Mouse (Mus musculus): ENCODE measurements at regions not wholly inside any gene's neighbourhood (a gene's known extent, or its start where the extent isn't known, plus 50 kb on each side); places are given as distances from the start of the nearest gene placed in this dataset.

GRCm38 (mm10) chr11:21478191-21478590 lies 93.8 kb upstream of the Wdpcp start:
- DNase-seq: no peak

DNA sequence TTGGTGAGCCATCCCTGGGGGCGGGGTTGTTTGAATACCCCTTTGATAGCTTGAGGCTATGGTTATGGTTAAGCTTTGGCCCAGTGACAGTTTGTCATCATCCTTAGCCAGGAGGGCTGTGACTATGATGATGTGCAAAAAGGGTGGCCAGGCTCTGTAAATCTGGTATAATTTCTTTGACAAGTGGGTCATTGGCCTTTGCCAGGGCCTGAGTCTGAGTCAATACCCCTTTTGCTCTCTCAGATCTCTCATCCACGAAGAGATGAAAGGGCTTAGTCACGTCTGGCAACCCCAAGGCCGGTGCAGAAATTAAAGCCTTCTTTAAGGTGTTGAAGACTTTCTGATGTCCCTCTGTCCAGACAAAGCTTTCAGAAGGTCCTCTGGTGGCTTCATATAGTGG lies 99.7 kb upstream of the Ugp2 start:
- no peak for DNase-seq

- DNase-seq: peak; percentile 40
Measured at GRCm38 (mm10) chr11:21468465-21468864, 97.5 kb upstream of the Ugp2 start.

GRCm38 (mm10) chr11:21460011-21460410 lies 89.0 kb upstream of the Ugp2 start:
- DNase-seq: no peak

DNA sequence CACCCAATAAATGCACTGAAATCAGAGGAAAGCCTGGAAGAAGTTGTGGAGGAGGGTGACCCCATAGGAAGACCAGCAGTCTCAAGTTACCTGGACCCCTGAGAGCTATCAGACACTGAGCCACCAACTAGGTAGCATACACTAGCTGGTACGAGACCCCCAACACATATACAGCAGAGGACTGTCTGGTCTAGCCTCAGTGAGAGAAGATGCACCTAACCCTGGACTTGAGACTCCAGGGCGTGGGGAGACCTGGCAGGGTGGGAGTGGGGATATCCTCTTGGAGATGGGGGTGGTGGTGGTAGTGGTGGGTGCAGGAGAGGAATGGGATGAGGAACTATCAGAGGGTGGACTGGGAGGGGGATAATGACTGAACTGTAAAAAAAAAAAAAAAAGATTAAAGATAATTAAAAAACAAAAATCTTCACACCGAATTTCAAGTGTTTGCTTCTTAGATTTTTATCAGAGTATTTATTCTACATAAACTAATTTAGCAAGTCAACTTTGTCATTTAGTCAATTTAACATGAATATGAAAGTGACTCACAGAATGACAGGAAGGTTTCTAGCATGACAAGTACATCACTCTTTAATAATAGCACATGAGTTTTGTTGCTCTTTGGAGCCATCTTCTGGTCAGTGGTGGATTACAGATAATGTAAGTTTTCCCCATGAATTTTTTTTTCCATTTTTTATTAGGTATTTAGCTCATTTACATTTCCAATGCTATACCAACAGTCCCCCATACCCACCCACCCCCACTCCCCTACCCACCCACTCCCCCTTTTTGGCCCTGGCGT lies 82.5 kb upstream of the Ugp2 start:
- peak; percentile 51 for DNase-seq

GRCm38 (mm10) chr11:21433726-21434125 lies 62.7 kb upstream of the Ugp2 start:
- peak; percentile 10 for DNase-seq

DNA sequence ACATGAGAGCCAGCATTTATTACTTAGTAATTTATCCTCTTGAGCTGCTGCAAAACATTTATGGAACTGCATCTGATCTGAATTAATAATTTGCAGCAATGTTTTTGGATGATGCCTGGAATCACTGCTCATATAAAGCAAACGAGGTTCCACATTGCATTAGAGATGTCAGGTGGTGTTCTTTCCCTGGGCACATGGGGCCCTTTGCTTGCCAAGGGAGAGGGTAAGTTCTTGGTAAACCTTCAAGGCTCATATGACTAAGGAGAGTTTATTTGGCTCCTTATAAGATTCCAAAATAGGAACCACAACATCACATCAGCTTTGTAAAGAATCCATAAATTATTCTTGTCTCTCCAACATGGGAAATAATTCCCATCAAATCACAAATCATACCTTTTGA lies 59.0 kb upstream of the Ugp2 start:
- no peak for DNase-seq

DNA sequence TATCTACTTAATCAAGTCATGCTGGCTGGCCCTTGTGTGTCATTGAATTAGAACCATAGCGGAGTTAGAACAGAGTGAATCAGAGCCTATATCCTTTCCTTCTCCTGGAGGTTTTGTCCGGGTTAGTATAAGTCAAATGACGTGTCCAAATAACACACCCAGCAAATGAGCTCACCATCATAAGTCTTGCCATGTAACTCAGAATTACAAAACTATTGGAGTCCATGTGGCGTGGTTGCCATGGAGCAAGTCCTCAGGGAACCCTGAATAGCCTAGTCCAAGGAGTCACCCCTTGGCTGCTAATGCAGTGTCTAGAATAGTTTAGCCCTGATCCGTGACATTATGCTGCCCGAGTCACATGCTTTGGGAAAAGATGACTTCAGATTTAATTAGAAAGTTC lies 57.7 kb upstream of the Ugp2 start:
- DNase-seq: no peak

GRCm38 (mm10) chr11:21428013-21428317 lies 57.0 kb upstream of the Ugp2 start:
- no peak for DNase-seq

- no peak for DNase-seq
Measured at GRCm38 (mm10) chr11:21427291-21428012, 56.5 kb upstream of the Ugp2 start.

DNA sequence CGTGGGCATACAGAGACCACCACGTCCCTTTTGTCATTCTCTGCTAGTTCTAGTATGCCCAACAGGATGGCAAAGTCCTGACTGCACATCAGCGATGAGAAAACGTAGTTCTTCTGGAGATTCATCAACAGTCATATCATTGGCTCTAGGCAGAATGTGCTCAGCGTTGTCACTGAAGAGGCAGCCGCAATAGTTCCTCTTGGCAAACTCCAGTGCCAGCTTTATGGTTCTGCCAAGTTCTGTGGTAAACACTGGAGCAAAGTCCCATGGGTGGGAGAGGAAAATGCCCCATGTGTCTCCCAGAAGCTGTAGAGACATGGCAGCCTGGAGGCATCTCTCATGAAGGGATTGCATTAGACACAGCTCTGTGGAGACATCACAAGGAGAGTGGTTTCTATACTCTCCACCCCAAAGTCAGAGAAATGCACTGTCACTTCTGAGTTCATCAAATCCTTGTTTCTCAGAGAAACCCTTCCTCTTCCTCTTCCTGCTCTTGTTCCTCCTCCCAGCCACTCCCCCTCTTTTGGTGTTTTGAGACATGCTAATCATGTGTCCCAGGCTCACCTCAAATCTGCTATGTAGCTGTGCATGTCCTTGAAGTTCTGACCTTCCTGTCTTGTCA lies 54.6 kb upstream of the Ugp2 start:
- DNase-seq: peak; percentile 21

GRCm38 (mm10) chr11:21424345-21424744 lies 53.3 kb upstream of the Ugp2 start:
- DNase-seq: no peak

- DNase-seq: no peak
Measured at GRCm38 (mm10) chr11:21422281-21422878, 51.4 kb upstream of the Ugp2 start.
